Mouse (Mus musculus): ENCODE results near the gene Anapc1.
"Not testable (repeated sequence)": the region's sequence is repeated elsewhere in the genome, so short reads cannot be mapped to it uniquely, and the experiment has no call there.

Anapc1 gene

GRCm38 (mm10) chr2:128697047-128697446 is 9.9 kb upstream of the Anapc1 start:
- DNase-seq (ENCODE audit: low spot score in 2 of 2): no peak

GRCm38 (mm10) chr2:128696426-128696825 is 9.2 kb upstream of the Anapc1 start:
- DNase-seq (ENCODE audit: low spot score in 2 of 2): no peak

DNA sequence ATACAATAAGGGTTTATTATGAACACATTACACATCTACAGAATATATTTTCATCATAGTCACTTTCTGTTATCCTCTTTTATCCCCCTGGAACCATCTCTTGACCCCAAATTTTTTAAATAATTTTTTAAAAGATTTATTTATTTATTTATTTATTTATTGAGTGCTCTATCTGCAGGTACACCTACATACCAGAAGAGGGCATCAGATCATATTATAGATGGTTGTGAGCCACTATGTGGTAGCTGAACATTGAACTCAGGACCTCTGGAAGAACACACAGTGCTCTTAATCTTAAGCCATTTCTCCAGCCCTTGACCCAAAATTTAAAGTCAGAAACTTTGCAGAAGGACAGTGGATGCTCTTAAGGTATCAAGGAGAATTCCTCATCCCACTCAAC is 7.4 kb upstream of the Anapc1 start:
- DNase-seq (ENCODE audit: low spot score in 2 of 2): no peak

- DNase-seq (ENCODE audit: low spot score in 2 of 2): not testable (repeated sequence)
Observed at GRCm38 (mm10) chr2:128693828-128694227, 6.6 kb upstream of the Anapc1 start.

DNA sequence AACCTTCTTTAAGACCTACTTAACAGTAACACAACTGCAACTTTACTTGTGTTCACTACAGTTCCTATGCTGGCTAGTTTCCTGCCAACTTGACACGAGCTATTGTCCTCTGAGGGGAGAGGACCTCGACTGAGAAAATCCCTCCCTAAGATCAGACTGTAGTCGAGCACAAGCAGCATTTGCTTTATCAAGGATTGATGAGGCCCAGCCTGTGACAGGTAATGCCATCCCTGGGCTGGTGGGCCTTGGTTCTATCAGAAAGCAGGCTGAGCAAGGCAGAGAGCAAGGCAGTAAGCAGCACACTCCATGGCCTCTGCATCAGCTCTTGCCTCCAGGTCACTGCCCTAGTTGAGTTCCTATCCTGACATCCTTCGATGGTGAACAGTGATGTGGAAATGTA is 6.0 kb upstream of the Anapc1 start:
- DNase-seq (ENCODE audit: low spot score in 2 of 2): no peak

DNA sequence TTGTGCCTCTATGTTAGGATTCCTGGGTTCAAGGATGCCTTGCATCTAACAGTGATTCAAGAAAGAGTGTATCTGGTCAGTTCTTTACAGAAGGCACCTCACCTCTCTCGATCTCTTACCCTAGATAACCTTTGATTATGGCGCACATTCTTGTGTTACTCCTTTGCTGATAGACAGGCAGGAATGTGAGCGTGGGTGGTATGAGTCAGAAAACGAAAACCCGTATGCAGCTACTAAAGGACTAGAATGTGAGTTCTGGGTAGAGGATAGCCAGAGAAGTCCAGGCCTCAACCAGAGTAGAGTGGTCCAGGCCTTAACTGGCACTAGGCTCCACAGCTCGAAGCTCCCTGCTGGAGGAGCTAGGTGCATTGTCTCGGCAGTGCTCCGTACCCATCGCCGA is 5.6 kb upstream of the Anapc1 start:
- no peak for DNase-seq (ENCODE audit: low spot score in 2 of 2)

GRCm38 (mm10) chr2:128692336-128692735 is 5.1 kb upstream of the Anapc1 start:
- no peak for DNase-seq (ENCODE audit: low spot score in 2 of 2)

DNA sequence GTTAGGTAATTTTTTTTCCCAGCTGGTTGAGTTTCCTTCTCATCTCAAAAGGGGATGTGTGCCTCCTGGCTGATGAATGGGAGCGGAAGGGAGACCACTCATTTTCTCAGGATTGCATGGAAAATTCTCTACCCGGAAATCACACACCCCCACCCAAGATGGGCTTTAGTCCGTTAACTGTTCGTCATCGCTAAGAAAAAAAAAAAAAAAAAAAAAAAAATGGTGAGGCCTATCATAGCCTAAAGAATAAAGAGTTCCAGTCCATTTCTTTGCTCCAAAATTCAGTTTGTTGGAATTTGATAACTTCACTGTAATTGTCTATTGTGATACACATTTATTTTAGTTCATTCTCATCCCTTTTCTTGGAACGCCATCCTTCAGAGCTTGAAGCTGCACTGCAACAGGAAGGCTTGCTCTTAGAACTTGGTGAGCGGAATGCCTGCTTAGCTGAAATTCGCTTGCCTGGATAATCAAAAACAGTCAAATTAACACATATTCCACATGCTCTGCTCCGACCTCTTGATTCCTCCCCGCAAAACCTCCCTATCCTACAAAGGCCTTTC is 448 bp upstream of the Anapc1 start:
- DNase-seq (ENCODE audit: low spot score in 2 of 2): no peak

DNA sequence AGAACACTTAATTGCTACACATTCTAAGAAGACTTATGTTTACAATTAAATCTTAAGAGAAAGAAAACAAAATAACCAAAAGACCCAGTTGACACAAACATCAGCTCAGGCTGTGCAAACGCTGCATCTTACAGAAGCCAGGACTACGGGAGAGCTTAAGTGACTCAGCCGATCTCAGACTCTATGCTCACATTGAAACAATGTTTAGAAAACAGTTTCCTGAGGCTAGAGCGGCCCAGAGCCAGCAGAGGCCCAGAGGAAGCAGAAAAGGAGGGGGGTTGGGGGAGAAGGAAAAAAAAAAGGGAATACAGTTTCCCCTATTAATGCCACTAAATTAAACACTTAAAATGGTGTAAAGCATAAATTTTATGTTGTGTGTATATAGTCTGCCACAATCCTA is 6.5 kb downstream of the Anapc1 start:
- no peak for DNase-seq (ENCODE audit: low spot score in 2 of 2)

DNA sequence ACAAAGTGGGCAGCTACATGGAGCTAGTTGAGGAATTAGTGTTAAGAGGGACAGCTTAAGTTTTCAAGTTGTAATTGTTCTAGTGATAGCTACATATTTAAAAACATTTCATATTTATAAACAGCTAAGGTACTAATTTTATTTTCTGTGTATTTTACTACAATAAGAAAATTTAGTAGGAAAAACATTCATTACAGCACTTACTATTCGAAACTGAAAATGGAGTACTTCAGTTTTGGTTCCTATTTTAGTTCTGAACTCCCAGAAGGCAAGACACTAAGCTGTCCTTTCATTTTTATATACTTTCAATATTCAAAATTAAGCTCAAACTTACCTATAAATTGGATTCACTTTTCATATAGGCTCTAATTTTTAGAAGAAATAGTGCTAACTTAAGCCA is 66.6 kb downstream of the Anapc1 start:
- no peak for DNase-seq (ENCODE audit: low spot score in 2 of 2)

DNA sequence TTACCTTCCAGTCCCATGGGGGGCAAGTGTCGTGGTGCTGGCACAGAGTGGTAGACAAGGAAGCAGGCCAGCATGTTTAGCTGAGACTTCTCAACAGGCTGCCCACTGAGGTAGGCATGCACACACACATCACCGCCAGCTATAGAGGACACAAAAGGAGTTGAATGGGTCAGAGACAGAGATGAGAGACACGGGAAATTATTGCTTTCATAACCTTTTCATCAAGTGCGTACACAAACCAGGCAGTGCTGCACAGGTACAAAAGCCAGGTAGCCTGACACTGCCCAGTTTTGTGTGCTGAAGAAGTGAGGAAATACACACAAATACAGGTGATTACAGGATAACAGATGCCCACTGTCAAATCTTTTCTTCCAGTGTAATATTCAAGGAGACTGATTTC is 71.8 kb downstream of the Anapc1 start:
- no peak for DNase-seq (ENCODE audit: low spot score in 2 of 2)

GRCm38 (mm10) chr2:128613365-128613764 is 73.8 kb downstream of the Anapc1 start:
- DNase-seq (ENCODE audit: low spot score in 2 of 2): no peak

GRCm38 (mm10) chr2:128612275-128612674 is 74.9 kb downstream of the Anapc1 start:
- DNase-seq (ENCODE audit: low spot score in 2 of 2): no peak

GRCm38 (mm10) chr2:128611178-128611577 is 76.0 kb downstream of the Anapc1 start:
- DNase-seq (ENCODE audit: low spot score in 2 of 2): no peak

DNA sequence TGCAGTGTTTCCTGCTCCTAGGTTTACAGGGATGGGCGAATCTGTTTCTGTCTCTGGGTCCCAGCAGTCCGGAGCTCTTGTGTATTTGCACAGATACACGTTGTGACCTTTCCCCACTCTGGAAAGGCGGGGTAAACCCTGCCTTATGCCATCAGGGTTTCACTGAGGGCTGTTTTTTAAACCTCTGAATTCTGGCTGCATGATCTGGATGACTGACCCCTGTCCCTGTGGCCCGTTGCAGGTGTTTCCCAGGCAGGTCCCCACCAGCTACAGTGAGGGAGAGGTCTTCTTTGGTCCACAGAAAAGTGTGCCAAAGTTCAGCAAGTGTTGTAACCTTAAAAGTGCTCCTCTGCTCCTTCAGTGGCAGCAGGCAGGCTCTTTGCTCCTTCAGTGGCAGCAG is 77.9 kb downstream of the Anapc1 start:
- DNase-seq (ENCODE audit: low spot score in 2 of 2): no peak

GRCm38 (mm10) chr2:128601534-128601933 is 85.7 kb downstream of the Anapc1 start:
- no peak for DNase-seq (ENCODE audit: low spot score in 2 of 2)

DNA sequence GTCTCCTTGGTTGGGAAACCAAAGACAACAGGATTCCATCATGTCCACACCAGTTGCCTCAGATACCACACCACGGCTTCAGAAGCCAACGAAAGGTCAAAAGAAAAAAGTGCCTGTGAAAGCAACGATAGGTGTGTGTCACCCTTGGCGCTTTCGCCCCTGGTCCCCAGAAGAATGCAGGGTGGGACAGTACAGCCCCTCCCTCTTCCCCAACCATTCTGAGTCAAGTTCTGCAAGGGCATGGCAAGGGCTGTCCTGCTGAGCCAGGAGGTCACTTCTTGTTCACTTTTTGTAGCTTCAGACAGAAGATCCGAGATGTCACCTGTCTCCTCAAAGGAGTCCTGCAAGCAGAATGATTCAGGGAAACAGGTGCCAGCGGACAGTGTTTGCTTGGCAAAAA is 94.9 kb downstream of the Anapc1 start:
- no peak for DNase-seq (ENCODE audit: low spot score in 2 of 2)

DNA sequence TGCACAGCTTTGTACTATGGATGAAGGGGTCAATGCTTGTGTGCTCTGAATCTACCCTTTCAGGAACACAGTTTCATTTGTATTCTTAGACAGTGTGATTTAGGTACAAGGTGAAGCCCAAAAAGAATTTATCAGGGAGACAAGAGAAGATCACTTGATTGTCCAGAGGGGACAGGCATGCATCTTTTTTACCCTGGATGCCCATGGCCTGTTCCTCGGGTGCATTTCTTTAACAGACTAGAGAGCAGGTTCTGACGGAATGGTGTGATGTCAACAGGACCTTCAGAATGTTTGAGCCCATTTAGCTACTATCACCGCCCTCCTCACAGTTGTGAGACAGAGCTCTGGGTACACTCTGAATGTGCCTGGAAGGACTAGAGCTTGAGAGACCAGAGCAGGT is 96.3 kb downstream of the Anapc1 start, which contains the start of gene Spdye4c:
Gene Spdye4c, plus strand, starts transcription at position 301 of the 400 bp plus-strand sequence.
- DNase-seq (ENCODE audit: low spot score in 2 of 2): no peak

GRCm38 (mm10) chr2:128582881-128583280 is 104.3 kb downstream of the Anapc1 start:
- DNase-seq (ENCODE audit: low spot score in 2 of 2): no peak

- peak; percentile 73 to 76 for DNase-seq (ENCODE audit: low spot score in 2 of 2)
Observed at GRCm38 (mm10) chr2:128572726-128573624, 114.2 kb downstream of the Anapc1 start.

DNA sequence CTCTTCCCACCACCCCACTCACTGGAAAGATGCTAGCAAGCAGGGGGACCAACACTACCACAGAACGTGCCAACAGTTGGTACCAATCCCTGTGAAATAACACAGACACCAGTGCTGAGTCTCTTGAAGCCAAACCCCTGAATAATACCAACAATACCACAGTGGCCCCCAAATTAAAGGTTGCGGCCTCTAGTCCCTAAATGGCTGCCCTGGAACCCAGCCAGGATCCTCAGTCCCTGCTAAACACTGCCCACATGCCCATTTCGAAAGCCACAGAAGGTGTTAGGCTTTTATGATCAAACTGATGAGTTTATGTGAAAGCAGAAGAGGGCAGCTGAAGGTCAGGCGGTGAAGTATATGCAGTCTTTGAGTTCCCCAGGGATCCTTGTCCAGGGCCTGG is 116.2 kb downstream of the Anapc1 start:
- DNase-seq (ENCODE audit: low spot score in 2 of 2): no peak

- DNase-seq (ENCODE audit: low spot score in 2 of 2): no peak
Observed at GRCm38 (mm10) chr2:128568490-128568889, 118.7 kb downstream of the Anapc1 start.

- no peak for DNase-seq (ENCODE audit: low spot score in 2 of 2)
Observed at GRCm38 (mm10) chr2:128568018-128568417, 119.2 kb downstream of the Anapc1 start.
